Mouse (Mus musculus): ENCODE measurements around the gene Olfr382. TPM values are rescaled to one million over a fixed set of nuclear protein-coding genes. Genes with fewer than 3 reads are reported as not detected.
"Not testable (repeated sequence)": the region's sequence is repeated elsewhere in the genome, so short reads cannot be mapped to it uniquely, and the experiment has no call there.

Gene Olfr382
- total RNA-seq (2022): not detected

GRCm38 (mm10) chr11:73517097-73517496 is at the start of gene Olfr382:
Olfr382 (minus strand) TSS chr11:73517197.
- no peak for DNase-seq (ENCODE audit: low spot score in 2 of 2)

- DNase-seq (ENCODE audit: low spot score in 2 of 2): not testable (repeated sequence)
These were observed 12.0 kb upstream of the Olfr382 start for GRCm38 (mm10) chr11:73528971-73529370.

- DNase-seq (ENCODE audit: low spot score in 2 of 2): no peak
These were observed 25.5 kb downstream of the Olfr382 start, which contains the start of gene Olfr381 for GRCm38 (mm10) chr11:73491503-73491902. Olfr381 (minus strand) TSS chr11:73491603.

Other genes starting within 250 kb of the Olfr382 start
- not detected for gene Trpv3, start 249.8 kb downstream of the Olfr382 start, total RNA-seq (2022)
- gene Aspa, start 187.6 kb downstream of the Olfr382 start, total RNA-seq (2022): 1 to 10 TPM; 3.0 to 7.3 (median 4.5) TPM
- gene Gm49340, start 187.5 kb downstream of the Olfr382 start, total RNA-seq (2022): not detected
- not detected for gene Spata22, start 187.5 kb downstream of the Olfr382 start, total RNA-seq (2022)
- not detected for gene Olfr20, start 166.4 kb downstream of the Olfr382 start, total RNA-seq (2022)
- gene Olfr376, start 146.0 kb downstream of the Olfr382 start, total RNA-seq (2022): not detected
- gene Olfr1, start 117.6 kb downstream of the Olfr382 start, total RNA-seq (2022): not detected
- gene Olfr378, start 88.7 kb downstream of the Olfr382 start, total RNA-seq (2022): not detected
- gene Olfr380, start 59.7 kb downstream of the Olfr382 start, total RNA-seq (2022): not detected
- gene Olfr381, start 25.6 kb downstream of the Olfr382 start, total RNA-seq (2022): not detected
- not detected for gene Olfr385, start 75.8 kb upstream of the Olfr382 start, total RNA-seq (2022)
- not detected for gene Olfr384, start 81.4 kb upstream of the Olfr382 start, total RNA-seq (2022)
- not detected for gene Zfp735, start 171.6 kb upstream of the Olfr382 start, total RNA-seq (2022)